Mouse (Mus musculus) CH12F3 (cell line): ENCODE data around the gene Mpg.

Source experiments
- in situ Hi-C: fragments of 300-500 bp; cut with MboI; formaldehyde crosslinking; loops from 2 replicates; pipeline ENCODE4 v1.14.3; 2020; ENCODE audit warnings: low sequenced_read_pairs

The Mpg gene

DNA sequence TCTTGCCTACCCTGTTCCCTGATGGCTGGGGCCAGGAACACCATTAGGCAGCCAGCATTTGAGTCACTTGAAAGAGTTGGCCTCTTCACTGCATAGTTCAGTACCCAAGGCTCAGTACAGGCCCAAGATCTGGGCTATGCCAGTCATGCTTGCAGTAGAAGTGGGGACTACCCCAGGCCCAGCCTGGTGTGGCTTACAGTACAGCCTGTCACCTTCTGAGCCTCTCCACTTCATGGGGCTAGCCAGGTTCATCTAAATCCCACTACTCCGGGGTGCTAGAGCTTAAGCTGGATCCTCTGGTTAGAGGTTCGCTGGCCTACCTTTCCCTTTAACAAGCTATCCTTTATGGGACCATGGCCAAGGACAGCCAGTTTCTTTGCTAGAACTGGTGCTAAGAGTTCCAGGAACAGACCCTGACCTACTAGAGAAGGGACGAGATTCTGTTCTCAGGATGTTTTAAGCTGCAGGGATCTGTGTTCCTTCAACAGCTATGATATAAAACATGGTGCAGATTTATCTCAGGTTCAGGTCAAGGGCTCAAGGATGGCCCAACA is 2.1 kb downstream of the Mpg start:
- in situ Hi-C loops: no loop called here

DNA sequence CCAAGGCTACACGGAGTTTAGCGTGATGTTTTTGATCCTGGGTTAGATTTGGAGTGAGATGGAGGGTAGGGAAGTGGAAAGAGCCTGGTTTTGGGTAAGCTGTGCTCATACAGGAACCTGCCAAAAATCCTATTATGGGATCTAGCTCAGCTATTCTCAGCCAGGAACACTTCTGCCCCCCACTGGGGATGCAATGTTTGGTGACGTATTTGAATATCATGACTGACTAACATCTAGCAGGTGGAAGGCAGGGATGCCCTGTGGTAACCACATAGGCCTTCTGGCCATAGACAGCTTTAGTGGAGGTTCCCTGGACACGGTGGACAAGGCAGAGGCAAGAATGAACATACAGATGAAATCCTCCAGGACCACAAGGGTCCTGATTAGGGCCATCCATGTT is 3.9 kb downstream of the Mpg start:
- in situ Hi-C loops: no loop called here

DNA sequence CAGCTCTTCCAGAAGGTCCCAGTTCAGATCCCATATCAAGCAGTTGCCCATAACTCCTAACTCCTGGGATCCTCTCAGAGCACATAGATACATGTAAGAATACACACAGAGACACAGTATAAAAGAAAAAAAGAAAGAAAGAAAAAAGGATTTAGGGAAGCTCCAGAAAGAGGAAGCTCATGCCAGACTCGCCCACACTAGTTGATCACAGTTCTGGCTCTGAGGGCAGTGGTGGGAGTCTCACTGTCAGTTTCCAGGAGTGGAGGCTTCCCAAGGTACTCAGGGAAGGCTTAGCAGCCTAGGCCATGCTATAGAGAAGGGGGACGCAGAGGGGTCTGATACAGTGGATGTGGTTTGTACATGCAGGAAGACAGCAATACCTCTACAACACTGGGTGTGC is 4.8 kb downstream of the Mpg start:
- in situ Hi-C loops: no loop called here

DNA sequence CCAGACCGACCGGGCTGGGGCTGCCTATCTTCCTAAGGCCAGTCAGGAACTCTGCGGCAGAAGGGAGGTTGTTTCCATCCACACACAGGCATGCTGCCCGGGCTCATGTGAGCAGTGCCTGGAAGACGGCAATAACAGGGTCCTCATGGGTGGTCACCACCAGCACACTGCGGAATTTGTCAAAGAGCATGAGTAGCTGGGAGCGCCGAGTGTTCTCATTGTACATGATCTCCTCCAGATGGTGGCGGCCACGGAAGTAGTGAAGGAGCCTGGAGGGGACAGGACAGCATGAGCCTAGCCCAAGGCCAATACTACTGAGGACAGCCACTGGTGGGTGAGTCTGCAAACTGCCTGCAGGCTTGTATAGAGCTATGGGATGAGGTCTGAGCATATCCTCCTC is 6.5 kb downstream of the Mpg start:
- in situ Hi-C loops: no loop called here

DNA sequence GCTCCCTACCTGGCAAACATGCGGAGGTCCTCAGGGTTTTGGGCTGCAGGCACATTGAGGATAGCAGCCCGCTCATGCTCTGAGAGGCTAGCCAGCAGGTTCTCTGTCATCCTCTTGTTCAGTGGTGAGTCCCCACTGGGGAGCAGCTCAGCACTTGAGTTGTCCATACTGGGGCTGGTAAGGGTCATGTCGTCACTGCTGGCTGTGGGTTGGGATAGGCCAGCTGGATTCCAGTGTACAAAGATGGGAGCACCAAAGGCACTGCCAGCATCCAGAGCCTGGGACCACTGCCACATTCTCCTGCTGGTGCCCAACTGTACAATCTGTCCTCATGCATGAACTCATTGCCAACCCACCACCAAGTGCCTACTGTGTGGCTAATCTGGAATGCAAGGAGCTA is 7.6 kb downstream of the Mpg start:
- in situ Hi-C loops: no loop called here

DNA sequence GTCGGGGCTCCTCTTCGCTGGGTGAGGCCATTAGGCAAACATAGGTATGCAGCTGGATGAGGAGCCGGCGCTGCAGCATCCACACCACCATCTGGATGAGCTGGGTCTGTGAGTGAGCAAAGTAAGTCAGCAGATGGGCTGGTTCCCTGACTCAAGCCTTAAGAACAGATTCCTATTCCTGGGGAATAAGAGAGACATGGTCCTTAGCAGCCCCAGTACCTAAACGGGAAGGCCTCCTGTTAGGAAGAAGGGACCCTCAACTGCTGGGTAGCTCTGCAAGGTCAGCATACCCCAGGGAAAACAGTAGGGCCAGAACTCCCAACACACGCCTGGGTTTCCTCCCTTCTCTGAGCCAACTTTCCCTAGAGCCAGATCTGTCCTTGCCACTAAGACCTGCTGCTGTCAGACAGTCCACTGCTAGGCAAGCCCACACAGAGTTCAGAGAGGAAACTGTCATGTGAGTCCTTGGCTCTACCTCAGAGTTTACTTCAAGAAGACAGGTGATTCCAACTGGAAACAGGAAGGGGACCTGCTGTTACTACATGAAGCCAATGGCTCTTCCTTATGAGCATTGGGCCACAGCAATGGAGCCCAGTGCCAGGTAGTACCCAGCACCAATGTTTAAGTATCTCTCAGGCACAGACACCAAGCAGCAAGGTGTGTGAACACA is 8.6 kb downstream of the Mpg start:
- in situ Hi-C loops: loop anchor here (5.0 kb wide), 1 partner anchor 53 kb away; no protein-coding TSS in a partner anchor

DNA sequence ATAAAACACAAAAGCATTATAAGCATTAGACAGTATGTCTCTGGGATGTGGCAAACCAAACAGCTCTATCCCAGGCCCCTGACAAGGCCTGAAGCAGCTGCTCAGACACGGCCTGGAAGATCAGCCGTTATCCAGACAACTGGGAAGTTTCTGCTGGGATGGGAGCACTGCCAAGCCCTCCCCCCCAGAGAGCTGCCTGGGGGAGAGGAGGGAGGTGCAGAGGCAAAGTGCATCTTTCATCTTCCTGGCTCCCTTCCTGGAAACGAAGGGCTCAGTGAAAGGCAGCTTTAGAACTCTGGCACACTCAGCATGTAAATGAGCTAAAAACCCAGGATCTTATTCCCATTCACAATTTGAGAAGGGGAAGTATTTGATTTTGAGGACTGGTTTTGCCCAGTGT is 9.3 kb downstream of the Mpg start:
- in situ Hi-C loops: loop anchor here (5.0 kb wide), 1 partner anchor 53 kb away; no protein-coding TSS in a partner anchor

DNA sequence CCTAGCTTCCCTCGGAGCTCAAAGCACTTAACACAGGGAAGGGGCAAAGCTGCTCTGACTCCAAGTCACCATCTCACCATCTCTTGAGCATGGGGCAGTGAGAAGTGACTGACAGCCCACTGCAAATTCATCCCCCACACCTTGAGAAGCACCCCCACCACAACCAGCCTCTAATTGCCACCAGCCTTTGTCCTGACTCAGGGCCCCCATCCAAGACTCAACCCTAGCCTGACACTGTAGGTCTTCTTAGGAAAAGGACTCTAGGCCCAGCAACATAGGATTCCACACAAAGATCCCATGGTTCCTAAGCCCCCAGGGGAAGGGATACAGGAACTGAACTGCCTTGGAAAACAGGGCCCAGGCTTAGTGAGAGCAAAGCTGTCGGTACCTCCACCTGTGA is 9.8 kb downstream of the Mpg start:
- in situ Hi-C loops: loop anchor here (5.0 kb wide), 1 partner anchor 54 kb away; no protein-coding TSS in a partner anchor

DNA sequence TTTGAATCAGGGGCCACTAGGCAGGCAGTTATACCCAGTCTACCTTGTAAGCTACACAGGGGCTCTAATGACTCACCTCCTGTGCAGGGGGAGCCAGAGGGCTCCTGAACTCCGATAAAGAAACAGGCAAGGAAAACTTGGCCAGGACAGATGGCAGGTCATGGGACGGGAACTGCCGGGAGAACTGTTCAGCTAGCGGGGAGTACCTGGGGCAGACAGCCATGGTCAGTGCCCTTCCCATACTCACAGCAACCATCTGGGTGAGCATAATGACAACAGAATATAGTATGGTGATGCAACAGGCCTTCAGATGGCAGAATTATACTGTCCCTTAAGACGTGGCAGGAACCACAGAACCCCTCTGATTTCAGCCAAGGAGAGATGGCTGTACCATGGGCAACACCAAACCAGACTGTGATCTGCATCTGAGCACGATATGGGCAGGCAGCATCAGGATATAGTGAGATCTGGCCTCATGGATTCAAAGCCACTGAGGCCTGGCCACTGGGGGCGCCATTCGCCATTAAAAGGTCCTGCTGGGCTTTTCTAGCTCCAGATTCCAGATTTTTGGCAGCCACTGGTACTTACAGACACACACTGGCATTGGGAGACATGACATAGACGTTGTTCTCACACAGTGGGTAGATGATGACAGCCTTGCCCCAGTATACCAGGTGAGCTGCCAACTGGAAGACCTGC is 10.6 kb downstream of the Mpg start:
- in situ Hi-C loops: loop anchor here (5.0 kb wide), 1 partner anchor 55 kb away; no protein-coding TSS in a partner anchor

DNA sequence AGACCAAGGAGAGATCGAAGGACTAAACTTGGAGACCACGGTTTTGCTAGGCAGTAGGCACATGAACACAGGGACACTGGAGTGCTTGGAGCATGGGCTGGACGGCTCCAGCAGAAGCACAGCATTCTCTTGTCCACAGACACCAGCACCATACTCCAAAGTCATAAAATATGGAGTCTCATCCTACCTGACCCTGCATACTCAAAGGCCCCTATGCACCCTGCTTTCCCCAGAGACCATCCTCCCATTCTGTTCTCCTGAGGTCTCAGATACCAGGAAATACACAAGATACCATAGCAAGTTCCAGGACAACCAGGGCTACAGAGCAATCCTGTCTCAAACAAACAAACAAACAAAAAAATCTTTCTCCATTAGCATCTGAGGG is 11.1 kb downstream of the Mpg start:
- in situ Hi-C loops: loop anchor here (5.0 kb wide), 1 partner anchor 55 kb away; no protein-coding TSS in a partner anchor

DNA sequence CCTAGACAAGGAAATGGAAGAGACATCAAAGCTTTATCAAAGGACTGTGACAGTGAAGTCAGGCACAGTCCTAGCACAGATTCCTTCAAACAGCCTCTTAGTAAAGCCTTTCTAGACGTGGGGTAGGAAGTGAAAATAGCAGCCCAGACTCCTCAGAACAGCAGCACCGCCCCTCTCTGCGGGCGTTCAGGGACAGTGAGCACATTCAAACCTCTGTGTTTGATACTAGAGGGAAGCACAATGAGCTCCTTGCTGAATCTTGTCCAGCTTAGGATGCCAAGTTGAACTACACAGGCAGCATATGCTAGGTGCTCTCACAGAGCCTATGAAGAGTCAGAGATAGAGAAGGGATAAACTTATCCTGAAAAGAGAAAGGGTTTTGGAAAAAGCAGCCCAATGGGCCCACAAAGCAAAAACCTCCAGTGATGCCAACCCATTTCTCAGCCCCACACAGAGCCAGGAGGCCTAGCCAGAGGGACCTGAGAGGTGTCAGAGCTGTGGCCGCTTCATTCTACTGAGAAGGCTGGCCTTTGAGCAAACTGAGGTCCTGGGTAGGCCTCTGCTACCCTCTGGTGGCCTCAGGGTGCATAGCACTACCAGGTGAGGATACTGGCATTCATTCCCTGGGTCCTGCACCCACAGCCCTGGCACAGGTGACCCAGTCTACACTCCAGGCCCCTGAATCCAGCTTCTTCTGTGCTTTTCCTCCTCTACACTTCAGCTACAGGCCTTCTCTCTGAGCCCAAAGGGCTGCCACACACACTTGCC is 12.0 kb downstream of the Mpg start:
- in situ Hi-C loops: loop anchor here (5.0 kb wide), 1 partner anchor 56 kb away; no protein-coding TSS in a partner anchor

DNA sequence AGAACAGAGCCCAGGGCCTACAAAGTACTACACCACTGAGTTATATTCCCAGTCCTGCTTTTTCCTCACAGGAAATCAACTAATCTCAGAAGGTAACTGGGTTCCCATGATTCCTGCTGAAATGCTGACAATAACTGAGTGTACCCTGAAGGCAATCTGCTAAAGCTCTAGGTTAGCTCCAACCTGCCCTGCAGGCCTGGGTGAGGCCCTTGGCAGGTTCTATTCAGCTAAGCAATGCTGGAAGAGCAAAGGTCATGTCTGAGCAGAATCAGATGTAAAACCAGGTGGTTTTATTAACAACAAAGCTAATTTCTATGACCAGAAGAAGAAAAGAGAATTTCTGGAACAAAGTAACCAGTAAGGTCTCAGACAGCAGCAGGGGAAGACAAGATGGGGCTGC is 15.1 kb downstream of the Mpg start:
- in situ Hi-C loops: no loop called here

DNA sequence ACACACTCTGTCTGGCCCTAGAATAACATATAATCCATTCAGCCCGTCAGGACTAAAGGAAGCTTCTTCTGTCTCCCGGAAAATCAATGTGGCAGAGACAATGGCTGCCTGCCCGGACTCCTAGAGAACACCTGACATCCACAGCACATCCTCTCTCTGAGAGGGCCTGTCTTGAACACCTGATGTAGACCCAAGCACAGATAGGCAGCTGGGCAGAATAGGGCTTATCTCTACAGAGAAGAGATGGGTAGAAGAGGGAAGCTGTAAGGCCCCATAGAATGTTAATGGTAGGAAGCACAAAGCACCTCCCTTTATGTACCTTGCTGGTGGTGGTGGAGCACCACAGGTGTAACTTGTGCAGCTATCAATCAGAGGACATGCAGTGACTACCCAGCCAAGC is 15.9 kb downstream of the Mpg start:
- in situ Hi-C loops: no loop called here

DNA sequence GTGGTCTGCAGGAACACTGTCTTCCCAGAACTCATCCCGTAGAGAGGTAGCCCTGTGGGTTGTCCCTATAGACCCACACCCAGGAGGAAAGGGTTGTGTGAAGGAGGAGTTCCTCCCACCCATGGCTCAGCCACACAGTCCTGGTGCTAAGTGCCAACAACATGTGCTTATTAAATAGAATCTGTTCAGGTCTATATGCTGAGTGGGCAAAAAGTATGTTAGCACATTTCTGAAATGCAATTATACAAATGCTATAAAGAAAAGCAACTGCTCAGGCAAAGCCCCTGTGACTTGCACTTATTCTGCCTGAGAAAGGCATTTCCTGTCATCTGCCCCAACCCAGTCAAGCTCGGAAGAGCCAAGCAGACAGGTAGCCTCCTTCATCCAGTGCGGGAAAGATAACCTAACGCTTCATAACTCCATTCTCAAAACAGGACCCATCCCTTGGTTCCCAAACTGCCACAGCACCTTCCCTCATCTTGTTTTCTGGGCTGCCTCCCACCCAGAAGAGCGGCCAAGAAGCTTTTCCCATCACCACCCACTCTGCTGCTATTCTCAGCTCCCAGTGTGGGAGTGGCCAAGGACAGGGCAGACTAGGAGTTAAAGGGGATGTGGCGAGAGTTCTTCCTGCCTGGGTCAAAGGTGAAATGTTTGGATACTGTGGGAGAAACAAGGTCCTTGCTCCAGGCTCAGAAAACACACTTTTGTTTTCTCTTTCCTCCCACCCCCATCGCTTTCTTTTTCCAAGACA is 17.1 kb downstream of the Mpg start:
- in situ Hi-C loops: no loop called here

DNA sequence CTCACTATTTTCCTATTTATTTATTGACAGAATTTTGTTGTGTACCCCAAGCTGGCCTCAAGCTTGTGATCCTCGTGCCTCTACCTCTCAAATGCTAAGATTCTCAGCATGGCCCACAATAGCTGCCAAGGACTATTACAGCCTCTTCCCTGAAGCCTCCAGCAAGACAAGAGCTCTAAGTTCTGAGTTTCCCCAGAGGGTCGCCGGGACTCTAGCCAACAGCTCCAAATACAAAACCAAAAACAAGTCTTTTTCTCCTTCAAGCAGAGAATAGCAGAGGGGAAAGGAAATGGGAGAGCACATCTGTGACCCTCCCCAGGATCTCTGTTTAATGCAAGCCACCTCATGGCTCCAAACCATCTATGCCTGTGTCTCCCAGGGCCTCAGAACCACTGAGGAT is 17.8 kb downstream of the Mpg start:
- in situ Hi-C loops: no loop called here

DNA sequence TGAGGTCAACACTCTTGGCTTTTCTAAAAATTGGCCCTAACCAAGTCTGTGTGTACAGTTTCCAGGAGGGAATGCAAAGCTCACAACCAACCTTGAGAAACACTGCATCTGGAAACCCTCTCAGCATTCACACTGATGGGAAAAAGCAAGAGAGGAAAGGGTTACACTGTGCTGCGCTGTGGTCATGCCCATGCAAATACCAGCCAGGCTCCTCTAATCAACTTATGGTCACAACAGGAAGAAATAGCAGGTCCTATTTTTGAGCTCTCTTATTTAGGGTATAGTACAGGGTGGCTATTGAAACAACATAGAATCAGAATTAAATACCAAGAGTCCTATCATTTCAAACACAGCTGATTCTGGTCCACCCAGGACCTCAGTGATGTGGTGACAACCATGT is 18.3 kb downstream of the Mpg start:
- in situ Hi-C loops: no loop called here

DNA sequence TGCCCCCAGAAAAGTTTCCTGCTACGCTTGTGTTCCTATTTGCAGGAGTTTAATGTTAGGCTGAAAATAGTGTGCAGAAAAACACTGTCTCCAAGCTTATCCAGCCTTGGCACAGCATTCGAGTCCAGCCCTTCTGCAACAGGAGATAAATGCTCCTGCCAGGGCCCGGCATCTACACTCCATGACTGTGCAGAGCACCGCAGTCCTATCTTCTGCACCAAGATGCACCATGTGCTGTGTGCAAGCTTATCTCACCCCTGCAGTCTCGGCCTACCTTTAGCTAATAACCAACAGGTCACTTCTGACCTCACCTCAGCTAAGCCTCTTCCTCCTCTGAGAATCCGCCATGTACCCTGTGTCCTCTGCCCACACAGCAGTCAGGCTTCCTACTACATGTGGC is 19.3 kb downstream of the Mpg start:
- in situ Hi-C loops: no loop called here

DNA sequence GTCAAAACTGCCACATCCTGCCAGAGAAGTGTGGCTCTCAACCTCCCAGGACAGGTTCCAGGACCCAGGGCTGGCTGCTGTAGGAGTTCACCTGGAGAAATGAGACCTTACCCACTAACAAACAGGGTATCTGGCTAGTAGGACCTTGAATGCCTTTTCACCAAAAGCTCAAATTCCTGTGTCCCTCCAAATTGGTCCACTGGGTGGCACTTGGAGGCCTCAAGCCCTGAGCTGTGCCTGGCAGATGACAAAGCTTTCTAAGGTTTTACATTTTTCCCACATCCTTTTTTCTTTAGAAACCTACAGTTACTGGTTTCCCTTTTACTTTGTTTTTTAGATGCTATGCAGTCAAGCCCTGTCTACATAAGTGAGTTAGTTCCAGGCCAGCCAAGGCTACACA is 20.8 kb downstream of the Mpg start:
- in situ Hi-C loops: no loop called here

DNA sequence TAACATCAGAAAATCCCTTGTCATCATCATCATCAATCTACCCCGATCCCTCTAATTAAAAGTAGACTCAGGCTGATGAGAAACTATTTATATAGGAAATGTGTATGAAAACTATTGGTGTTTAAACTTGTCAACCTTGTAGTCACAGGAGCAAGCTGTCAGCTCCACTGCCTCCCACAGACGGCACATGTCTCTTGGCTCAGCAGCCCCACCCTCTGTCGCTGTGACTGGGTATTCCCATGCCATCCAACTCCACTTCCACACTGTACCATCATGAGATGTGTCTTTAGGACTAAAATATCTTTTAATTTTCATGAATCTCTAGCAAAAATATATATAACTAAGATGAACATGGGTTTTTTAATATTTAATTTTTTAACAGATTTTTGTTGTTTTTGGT is 22.0 kb downstream of the Mpg start:
- in situ Hi-C loops: no loop called here

DNA sequence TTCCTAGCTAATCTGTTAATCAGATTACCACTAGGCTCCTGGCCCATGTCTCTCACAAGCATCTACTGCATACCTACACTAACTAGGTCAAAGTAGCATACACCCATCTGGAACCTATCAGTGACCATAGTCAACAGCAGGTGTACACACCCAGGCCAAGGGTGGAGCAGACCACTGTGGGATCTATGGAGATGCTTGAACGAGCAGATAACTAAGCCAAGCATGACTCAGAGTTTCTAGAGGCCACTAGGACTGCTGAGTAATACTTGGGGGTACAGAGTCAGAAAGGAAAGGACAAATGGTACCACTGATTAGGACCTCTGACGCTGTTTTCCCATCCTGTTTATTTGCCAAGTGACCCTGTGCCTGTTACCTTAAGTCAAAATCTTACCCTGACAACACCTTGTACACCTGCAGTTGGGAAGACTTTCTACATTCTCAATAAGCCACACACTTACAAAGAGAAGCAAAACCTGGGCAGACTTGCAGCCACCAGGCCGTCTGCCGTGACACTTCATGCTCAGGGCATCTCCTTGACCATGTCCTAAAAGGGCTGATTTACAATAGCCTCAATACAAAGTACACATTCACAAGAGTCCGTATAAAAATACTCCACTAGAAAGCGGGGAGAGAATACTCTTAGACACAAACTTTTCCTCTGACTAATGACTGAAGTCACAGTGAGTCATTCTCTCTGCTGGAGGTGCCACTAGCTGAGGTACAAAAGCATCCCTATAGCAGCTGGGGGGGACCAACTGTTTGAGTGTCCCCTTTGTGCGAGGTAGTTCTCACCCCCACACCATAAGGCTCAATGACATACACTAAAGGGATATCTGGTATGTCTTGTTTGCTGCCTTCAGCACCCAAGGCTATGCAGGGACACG is 24.8 kb downstream of the Mpg start:
- in situ Hi-C loops: no loop called here
